Mouse (Mus musculus): ENCODE results near the gene Fyb.

GRCm38 (mm10) chr15:6557552-6557951, 34.9 kb downstream of the Fyb start:
- TF ChIP-seq CTCF (IDR thresholded peaks at IDR 0.05; ENCODE audit: control insufficient read depth, insufficient read depth, insufficient read length) (no peak), CEBPB (IDR thresholded peaks at IDR 0.05; ENCODE audit: low read depth) (no peak), MYOD1 (IDR thresholded peaks at IDR 0.05; ENCODE audit: control insufficient read depth, insufficient read length, low read depth) (no peak)
